Mouse (Mus musculus) small intestine, adult 2 months (tissue): Measurements from ENCODE around the gene Sec24a.

Source experiments
- CTCF ChIP-seq: fragments of 200-500 bp; IDR thresholded peaks from 2 replicates; pipeline ENCODE4 v1.5.1; 2012; ENCODE audit warnings: low read depth, mild to moderate bottlenecking, control low read depth, inconsistent platforms, low read length, moderate library complexity, mixed read lengths; ENCODE audit not compliant: insufficient replicate concordance, insufficient read length; ENCODE audit errors: extremely low read depth
- POLR2A ChIP-seq: fragments of 200-500 bp; IDR thresholded peaks from 2 replicates; pipeline ENCODE4 v1.6.1; 2012; ENCODE audit warnings: low read depth, mild to moderate bottlenecking, control low read depth, inconsistent platforms, low read length, moderate library complexity

GRCm38 (mm10) chr11:51805221-51805981 is 42.0 kb upstream of the Sec24a start:
- TF ChIP-seq POLR2A (no peak), CTCF (no peak)
